Mouse (Mus musculus) liver, embryonic 14.5 days (tissue): Measurements from ENCODE around the gene Rpl36-ps4. TPM values are rescaled to one million over a fixed set of nuclear protein-coding genes. Genes with fewer than 3 reads are reported as not detected.
A peak's percentile ranks its signal among the peaks of the same experiment; 100 is the strongest.

Source experiments
- ATAC-seq: fragments of 200-750 bp; cut with Nextera tagmentation; 2 replicates; pipeline ENCODE4 v1.8.0; 2017; ENCODE audit warnings: moderate number of reproducible peaks, mild to moderate bottlenecking, moderate library complexity; ENCODE audit not compliant: insufficient read depth
- DNase-seq, 3 experiments: peaks; one replicate each; pipeline ENCODE4 v3.0.0-alpha.2; 2012 to 2013; ENCODE audit warnings: low read depth in 3 of 3, low spot score in 3 of 3
- H3K27ac ChIP-seq: fragments of 300-500 bp; sonication (generic); 2 replicates; pipeline ENCODE4 v1.5.1; 2014; ENCODE audit warnings: moderate library complexity, mild to moderate bottlenecking, control low read depth, inconsistent platforms
- H3K27me3 ChIP-seq: fragments of 300-500 bp; sonication (generic); 2 replicates; pipeline ENCODE4 v1.6.1; 2014; ENCODE audit warnings: mild to moderate bottlenecking, low read length, moderate library complexity; ENCODE audit not compliant: control insufficient read depth, insufficient read depth
- H3K36me3 ChIP-seq: fragments of 300-500 bp; sonication (generic); replicated peaks from 2 replicates; pipeline ENCODE4 v1.6.1; 2014; ENCODE audit warnings: low read depth; ENCODE audit not compliant: control insufficient read depth, insufficient read depth
- H3K4me1 ChIP-seq, 2 experiments: fragments of 200-500 bp in 1 of 2; fragments of 300-500 bp in 1 of 2; sonication (generic) in 1 of 2; replicated peaks; 2 replicates each; pipeline ENCODE4 v1.6.1; 2012 to 2014; ENCODE audit warnings: antibody characterized with exemption in 1 of 2, inconsistent platforms in 1 of 2, low read length in 1 of 2; ENCODE audit not compliant: control insufficient read depth in 2 of 2, insufficient read depth in 2 of 2
- H3K4me2 ChIP-seq: fragments of 300-500 bp; sonication (generic); 2 replicates; pipeline ENCODE4 v1.6.1; 2014; ENCODE audit warnings: low read depth, mild to moderate bottlenecking, control low read depth, moderate library complexity
- H3K4me3 ChIP-seq, 2 experiments: fragments of 200-500 bp in 1 of 2; fragments of 300-500 bp in 1 of 2; sonication (generic) in 1 of 2; 2 replicates each; pipeline ENCODE4 v1.5.1; 2012 to 2014; ENCODE audit warnings: low read depth in 2 of 2, low read length in 2 of 2, mild to moderate bottlenecking in 2 of 2, control low read depth in 1 of 2, inconsistent platforms in 1 of 2, moderate library complexity in 1 of 2; ENCODE audit not compliant: insufficient read depth in 1 of 2
- H3K9ac ChIP-seq: fragments of 300-500 bp; sonication (generic); replicated peaks from 2 replicates; pipeline ENCODE4 v1.6.1; 2014; ENCODE audit warnings: mild to moderate bottlenecking, control low read depth, moderate library complexity
- H3K9me3 ChIP-seq: fragments of 300-500 bp; sonication (generic); 2 replicates; pipeline ENCODE4 v1.6.1; 2016; ENCODE audit warnings: low read length, mixed read lengths; ENCODE audit not compliant: control insufficient read depth
- CTCF ChIP-seq: IDR thresholded peaks from 2 replicates; pipeline ENCODE4 v1.5.1; 2016; ENCODE audit warnings: antibody characterized with exemption, low read depth, control low read depth
- EP300 ChIP-seq: IDR thresholded peaks from 2 replicates; pipeline ENCODE4 v1.6.1; 2016; ENCODE audit warnings: antibody characterized with exemption, low read depth
- WGBS: fragments of 180-500 bp; shearing (Covaris S2); extraction: QIAGEN DNeasy Blood & Tissue Kit; methylation state at CpG from one replicate; pipeline ENCODE4 v1.1.7; 2014; ENCODE audit not compliant: insufficient replicate concordance; 5-methylcytosine and 5-hydroxymethylcytosine counted together
- polyA plus RNA-seq, 2 experiments: library from polyadenylated mRNA; depleted of rRNA in 1 of 2; stranded (reverse) in 1 of 2; unstranded in 1 of 2; fragments of >200 nt; fragmentation: Nextera tagmentation in 1 of 2; extraction: Ambion mirVana in 1 of 2; gene quantifications; 2 replicates each; pipeline versions ENCODE4 v1.2.1 to v1.2.3; 2012 to 2014

Gene Rpl36-ps4
- polyA plus RNA-seq, 2 experiments = not detected

DNA sequence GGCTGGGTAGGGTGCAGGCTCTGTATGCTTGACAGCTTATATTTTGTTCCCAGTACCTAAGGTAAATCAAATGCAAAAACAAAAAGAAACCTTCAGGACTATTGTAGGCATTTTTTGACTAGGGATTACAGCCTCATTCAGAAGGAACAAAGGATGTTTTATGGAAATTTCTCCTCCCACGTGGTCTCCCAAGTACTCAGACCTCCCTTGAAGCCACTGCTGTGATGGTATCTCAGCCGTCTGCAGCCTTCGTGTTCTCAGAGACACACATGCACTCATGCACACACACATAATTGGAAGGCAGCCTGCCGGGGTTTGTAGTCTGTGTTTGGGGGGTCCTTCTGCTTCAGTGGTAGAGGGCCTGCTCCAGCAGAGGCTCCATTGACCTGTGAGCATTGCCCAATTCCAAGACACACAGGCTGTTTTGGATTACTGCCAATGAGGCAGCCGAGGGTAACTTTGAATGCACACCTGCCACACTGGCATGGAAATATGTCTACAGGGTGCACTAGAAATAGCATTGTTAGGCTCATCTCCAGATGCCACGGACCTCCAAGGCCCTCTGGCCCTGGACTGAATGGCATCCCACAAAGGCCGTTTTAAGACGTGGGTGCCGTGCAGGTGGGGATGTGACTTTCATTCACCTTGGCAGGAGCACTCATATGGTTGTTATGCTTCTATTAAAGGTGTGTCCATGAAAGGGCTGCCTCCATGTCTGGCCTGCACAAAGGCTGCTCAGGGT is 41.1 kb upstream of the Rpl36-ps4 start:
- 52% methylated on average over 9 of the region's 9 CpGs for WGBS
- DNase-seq = no peak
- H3K4me2 ChIP-seq = no peak overlapping the region
- no peak overlapping the region for H3K27ac ChIP-seq
- ATAC-seq = no peak
- H3K9ac ChIP-seq = no peak overlapping the region
- TF ChIP-seq CTCF = no peak
- no peak for TF ChIP-seq EP300
- H3K4me3 ChIP-seq = no peak overlapping the region
- no peaks in the 10 kb centered on the region for H3K27me3 ChIP-seq
- H3K4me1 ChIP-seq = no peaks in the 10 kb centered on the region; a peak in 1 of 4 replicates
- H3K36me3 ChIP-seq = no peaks in the 10 kb centered on the region
- H3K9me3 ChIP-seq = no peaks in the 10 kb centered on the region

DNA sequence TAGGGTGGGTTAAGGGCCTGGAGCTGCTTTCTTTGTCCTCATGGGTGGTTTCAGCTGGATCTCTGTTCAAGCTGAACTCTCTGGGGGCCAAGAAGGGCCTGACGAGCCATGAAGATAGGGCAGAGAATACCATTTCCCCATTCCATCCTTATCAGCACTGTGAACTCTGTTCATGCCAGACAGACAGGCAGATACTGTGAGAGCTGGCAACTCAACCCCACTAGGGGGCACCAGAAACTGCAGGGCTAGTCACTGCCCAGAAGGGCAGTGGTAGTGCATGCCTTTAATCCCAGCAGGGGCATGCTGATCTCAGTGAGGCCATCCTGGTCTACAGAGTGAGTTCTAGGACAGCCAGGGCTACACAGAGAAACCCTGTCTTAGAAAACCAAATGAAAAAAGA is 38.2 kb upstream of the Rpl36-ps4 start:
- Histone ChIP-seq H3K9ac (no peak overlapping the region), H3K36me3 (no peaks in the 10 kb centered on the region), H3K9me3 (no peaks in the 10 kb centered on the region), H3K4me2 (no peak overlapping the region), H3K27me3 (no peaks in the 10 kb centered on the region), H3K4me3 (no peak overlapping the region), H3K4me1 (no peaks in the 10 kb centered on the region; a peak in 1 of 4 replicates), H3K27ac (no peak overlapping the region)
- ATAC-seq (no peak), DNase-seq (peak in 2 of 3 experiments; percentile 12 to 17)
- WGBS = 0% methylated on average over 1 of the region's 1 CpGs
- TF ChIP-seq CTCF = peak; percentile 66
- no peak for TF ChIP-seq EP300

DNA sequence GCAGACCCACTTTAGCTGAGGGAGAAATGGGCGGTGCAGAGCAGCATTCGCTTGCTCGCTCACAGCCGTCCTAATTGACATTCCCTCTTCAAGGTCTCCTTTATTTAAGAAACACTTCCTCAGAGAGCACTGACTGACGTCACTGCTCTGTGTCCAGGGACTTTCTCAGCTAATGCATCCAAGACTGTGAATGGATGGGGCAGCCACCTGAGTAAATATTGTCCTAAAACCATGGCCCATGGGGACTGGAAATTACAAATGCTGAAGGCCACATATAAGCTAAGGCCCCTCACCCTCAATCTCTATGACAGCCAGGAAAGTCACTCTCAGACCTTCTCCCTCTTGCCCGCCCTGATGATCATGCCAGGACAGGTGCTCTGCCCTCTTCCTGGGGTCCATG is 23.6 kb upstream of the Rpl36-ps4 start:
- WGBS = 60% methylated on average over 6 of the region's 6 CpGs
- no peak for DNase-seq

DNA sequence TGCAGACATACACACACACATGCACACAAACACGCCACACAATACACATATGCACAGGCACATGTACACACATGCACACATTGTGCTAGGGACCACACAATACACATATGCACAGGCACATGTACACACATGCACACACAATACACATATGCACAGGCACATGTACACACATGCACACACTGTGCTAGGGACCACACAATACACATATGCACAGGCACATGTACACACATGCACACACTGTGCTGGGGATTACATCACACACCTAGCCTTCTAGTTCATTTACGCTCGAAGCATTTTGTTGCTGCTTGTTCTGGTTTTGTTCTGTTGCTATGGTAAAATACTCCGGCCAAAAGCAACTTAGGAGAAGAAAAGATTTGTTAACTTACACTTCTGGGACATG is 20.1 kb upstream of the Rpl36-ps4 start:
- no peak overlapping the region for H3K4me2 ChIP-seq
- no peak overlapping the region for H3K4me3 ChIP-seq
- no peaks in the 10 kb centered on the region for H3K27me3 ChIP-seq
- H3K4me1 ChIP-seq = no peaks in the 10 kb centered on the region
- 67% methylated on average over 4 of the region's 4 CpGs for WGBS
- no peak overlapping the region for H3K9ac ChIP-seq
- ATAC-seq (no peak), DNase-seq (no peak)
- no peak for TF ChIP-seq CTCF
- TF ChIP-seq EP300 = no peak
- H3K36me3 ChIP-seq = no peaks in the 10 kb centered on the region
- no peak overlapping the region for H3K27ac ChIP-seq
- no peaks in the 10 kb centered on the region for H3K9me3 ChIP-seq

More for the DNA sequence above, 23.6 kb upstream of the Rpl36-ps4 start:
- Histone ChIP-seq H3K4me1 (no peaks in the 10 kb centered on the region), H3K27me3 (no peaks in the 10 kb centered on the region), H3K4me3 (no peak overlapping the region), H3K36me3 (no peaks in the 10 kb centered on the region), H3K9me3 (no peaks in the 10 kb centered on the region), H3K4me2 (no peak overlapping the region), H3K9ac (no peak overlapping the region), H3K27ac (no peak overlapping the region)
- ATAC-seq = no peak
- TF ChIP-seq CTCF (no peak), EP300 (no peak)

DNA sequence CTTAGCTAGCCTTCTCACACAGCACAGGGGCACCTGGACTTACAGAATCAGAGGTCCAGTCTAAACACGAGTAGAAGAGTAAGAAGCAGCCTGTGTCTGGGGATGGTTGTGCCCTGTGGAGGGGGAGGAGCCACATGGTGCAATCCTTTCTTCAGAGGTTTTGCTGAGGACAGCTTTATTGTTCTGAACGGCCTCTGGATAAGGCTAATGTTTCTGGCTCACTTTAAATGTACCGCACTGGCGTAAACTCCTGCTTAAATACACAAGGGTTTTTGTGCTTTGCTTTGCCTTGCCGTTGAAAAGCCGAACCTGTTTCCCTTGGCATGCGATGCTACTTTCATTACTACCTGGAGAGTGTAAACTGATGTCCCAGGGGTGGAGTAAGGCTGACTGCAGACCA is 19.6 kb upstream of the Rpl36-ps4 start:
- no peak for ATAC-seq
- Histone ChIP-seq H3K9me3 (no peaks in the 10 kb centered on the region), H3K36me3 (no peaks in the 10 kb centered on the region), H3K9ac (no peak overlapping the region), H3K27me3 (no peaks in the 10 kb centered on the region), H3K4me1 (no peaks in the 10 kb centered on the region), H3K4me2 (no peak overlapping the region), H3K27ac (no peak overlapping the region), H3K4me3 (no peak overlapping the region)
- DNase-seq = no peak
- whole genome bisulfite sequencing = 51% methylated on average over 7 of the region's 7 CpGs
- TF ChIP-seq EP300 (no peak), CTCF (no peak)
